Mouse (Mus musculus) intestine, postnatal 0 days (tissue): ENCODE measurements around the gene Hcrt. TPM values are rescaled to one million over a fixed set of nuclear protein-coding genes. Genes with fewer than 3 reads are reported as not detected.
A peak's percentile ranks its signal among the peaks of the same experiment; 100 is the strongest.

Source experiments
- ATAC-seq: fragments of 200-750 bp; cut with Nextera tagmentation; 2 replicates; pipeline ENCODE4 v1.8.0; 2017; ENCODE audit warnings: mild to moderate bottlenecking, moderate TSS enrichment, moderate library complexity
- H3K27ac ChIP-seq: fragments of 300-500 bp; sonication (generic); 2 replicates; pipeline ENCODE4 v1.5.1; 2014; ENCODE audit warnings: mild to moderate bottlenecking, low read depth, low read length, moderate library complexity
- H3K27me3 ChIP-seq: fragments of 300-500 bp; sonication (generic); replicated peaks from 2 replicates; pipeline ENCODE4 v1.6.1; 2014; ENCODE audit warnings: low read length, mixed read lengths; ENCODE audit not compliant: control insufficient read depth, insufficient read depth
- H3K36me3 ChIP-seq: fragments of 300-500 bp; sonication (generic); 2 replicates; pipeline ENCODE4 v1.6.1; 2014; ENCODE audit warnings: mild to moderate bottlenecking, moderate library complexity; ENCODE audit not compliant: control insufficient read depth, insufficient read depth
- H3K4me1 ChIP-seq: fragments of 300-500 bp; sonication (generic); replicated peaks from 2 replicates; pipeline ENCODE4 v1.6.1; 2014; ENCODE audit warnings: antibody characterized with exemption, low read length, mixed read lengths; ENCODE audit not compliant: control insufficient read depth, insufficient read depth
- H3K4me2 ChIP-seq: fragments of 300-500 bp; sonication (generic); replicated peaks from 2 replicates; pipeline ENCODE4 v1.6.1; 2014; ENCODE audit warnings: low read depth, mild to moderate bottlenecking, moderate library complexity
- H3K4me3 ChIP-seq: fragments of 300-500 bp; sonication (generic); 2 replicates; pipeline ENCODE4 v1.5.1; 2014; ENCODE audit warnings: low read depth, low read length
- H3K9ac ChIP-seq: fragments of 300-500 bp; sonication (generic); 2 replicates; pipeline ENCODE4 v1.6.1; 2014; ENCODE audit warnings: mild to moderate bottlenecking, low read depth, low read length
- H3K9me3 ChIP-seq: fragments of 300-500 bp; sonication (generic); 2 replicates; pipeline ENCODE4 v1.6.1; 2016; ENCODE audit warnings: mixed run types; ENCODE audit not compliant: control insufficient read depth
- CTCF ChIP-seq: sonication (generic); IDR thresholded peaks from 2 replicates; pipeline ENCODE4 v1.5.1; 2016; ENCODE audit warnings: low read depth, mild to moderate bottlenecking, control low read depth, antibody characterized with exemption, moderate library complexity
- WGBS: fragments of 180-500 bp; shearing (Covaris S2); extraction: QIAGEN DNeasy Blood & Tissue Kit; methylation state at CpG from one replicate; pipeline ENCODE4 v1.1.7; 2014; 5-methylcytosine and 5-hydroxymethylcytosine counted together
- polyA plus RNA-seq: library from polyadenylated mRNA; unstranded; fragments of >200 nt; fragmentation: Nextera tagmentation; extraction: Ambion mirVana; gene quantifications from 2 replicates; pipeline ENCODE4 v1.2.1, GENCODE M21; 2015

Hcrt gene
- polyA plus RNA-seq, 1 experiment from 2014 or later, result not detected

DNA sequence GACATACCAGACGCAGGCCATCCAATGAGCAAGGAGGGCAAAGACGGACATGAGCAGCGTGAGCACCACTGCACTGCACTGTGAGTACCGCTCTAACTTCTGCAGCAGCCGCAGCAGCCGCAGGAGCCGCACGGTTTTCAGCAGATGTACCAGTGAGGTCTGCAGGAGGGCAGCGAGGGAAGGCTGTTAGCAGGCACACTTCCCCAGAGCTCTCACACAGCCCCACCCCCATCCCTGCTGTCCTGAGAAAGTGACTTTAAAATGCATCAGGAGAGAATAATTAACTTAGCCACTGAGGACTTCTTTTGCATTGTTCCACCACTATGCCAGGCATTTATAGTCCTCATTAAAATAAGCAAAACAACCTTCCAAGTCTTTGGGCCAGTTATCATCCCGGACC, 10.4 kb downstream of the Hcrt start:
- no peaks in the 10 kb centered on the region for H3K36me3 ChIP-seq
- no peak for TF ChIP-seq CTCF
- no peaks in the 10 kb centered on the region for H3K4me1 ChIP-seq
- peaks cover 20% of the 10 kb centered on the region; the same call in 1 of the 2 replicates for H3K27me3 ChIP-seq
- no peak overlapping the region for H3K27ac ChIP-seq
- no peak overlapping the region for H3K4me3 ChIP-seq
- H3K4me2 ChIP-seq, result no peak overlapping the region
- no peak overlapping the region for H3K9ac ChIP-seq
- ATAC-seq, result no peak
- 30% methylated on average over 10 of the region's 10 CpGs for WGBS
- H3K9me3 ChIP-seq, result no peaks in the 10 kb centered on the region

GRCm38 (mm10) chr11:100750127-100750526, 12.6 kb downstream of the Hcrt start:
- Histone ChIP-seq H3K27ac (no peak overlapping the region), H3K27me3 (peaks cover 15% of the 10 kb centered on the region; the same call in 1 of the 2 replicates), H3K4me3 (no peak overlapping the region), H3K9me3 (no peaks in the 10 kb centered on the region), H3K36me3 (no peaks in the 10 kb centered on the region), H3K4me2 (no peak overlapping the region), H3K9ac (no peak overlapping the region), H3K4me1 (no peaks in the 10 kb centered on the region)
- WGBS, result 88% methylated on average over 16 of the region's 16 CpGs
- ATAC-seq, result no peak
- no peak for TF ChIP-seq CTCF

DNA sequence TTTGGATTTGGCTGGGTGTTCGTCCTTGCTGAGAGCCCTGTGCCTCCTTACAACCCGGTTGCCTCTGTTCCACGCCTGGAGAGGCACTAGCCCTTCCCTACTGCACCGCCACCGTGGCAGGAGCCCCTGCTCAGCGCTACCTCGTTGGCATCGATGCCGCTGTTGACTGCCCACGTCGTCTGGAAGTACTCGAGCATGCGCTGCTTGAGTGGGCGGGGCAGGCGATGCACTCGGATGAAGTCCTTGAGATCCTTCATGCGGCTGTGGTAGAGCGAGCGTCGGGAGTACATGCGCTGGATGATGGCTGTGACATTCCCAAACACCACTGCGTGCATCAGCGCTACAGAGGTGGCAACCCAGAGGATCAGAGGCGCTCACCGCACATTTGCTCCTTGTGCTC, 13.3 kb downstream of the Hcrt start:
- H3K36me3 ChIP-seq, result no peaks in the 10 kb centered on the region
- H3K27ac ChIP-seq, result no peak overlapping the region
- no peak for ATAC-seq
- H3K9me3 ChIP-seq, result no peaks in the 10 kb centered on the region
- H3K4me2 ChIP-seq, result no peak overlapping the region
- TF ChIP-seq CTCF, result no peak
- H3K4me3 ChIP-seq, result no peak overlapping the region
- peaks cover 15% of the 10 kb centered on the region; the same call in 1 of the 2 replicates for H3K27me3 ChIP-seq
- no peak overlapping the region for H3K9ac ChIP-seq
- H3K4me1 ChIP-seq, result no peaks in the 10 kb centered on the region
- WGBS, result 28% methylated on average over 25 of the region's 25 CpGs

- Histone ChIP-seq H3K27ac (no peak overlapping the region), H3K36me3 (no peaks in the 10 kb centered on the region)
- 44% methylated on average over 4 of the region's 4 CpGs for WGBS
Observed at GRCm38 (mm10) chr11:100748620-100749019, 14.1 kb downstream of the Hcrt start.

GRCm38 (mm10) chr11:100747114-100747513, 15.6 kb downstream of the Hcrt start:
- WGBS, result 65% methylated on average over 5 of the region's 5 CpGs
- Histone ChIP-seq H3K4me2 (no peak overlapping the region), H3K36me3 (no peaks in the 10 kb centered on the region), H3K4me3 (no peak overlapping the region), H3K27ac (no peak overlapping the region), H3K9ac (no peak overlapping the region), H3K27me3 (peaks cover 15% of the 10 kb centered on the region; the same call in 1 of the 2 replicates), H3K4me1 (no peaks in the 10 kb centered on the region), H3K9me3 (no peaks in the 10 kb centered on the region)
- no peak for TF ChIP-seq CTCF
- ATAC-seq, result no peak

More at GRCm38 (mm10) chr11:100748620-100749019, 14.1 kb downstream of the Hcrt start:
- Histone ChIP-seq H3K4me3 (no peak overlapping the region), H3K27me3 (peaks cover 15% of the 10 kb centered on the region; the same call in 1 of the 2 replicates), H3K4me2 (no peak overlapping the region), H3K4me1 (no peaks in the 10 kb centered on the region), H3K9ac (no peak overlapping the region), H3K9me3 (no peaks in the 10 kb centered on the region)
- ATAC-seq, result no peak
- no peak for TF ChIP-seq CTCF

- no peaks in the 10 kb centered on the region for H3K4me1 ChIP-seq
- no peaks in the 10 kb centered on the region for H3K36me3 ChIP-seq
- H3K27ac ChIP-seq, result no peak overlapping the region
- no peak overlapping the region for H3K4me3 ChIP-seq
- TF ChIP-seq CTCF, result no peak
- H3K4me2 ChIP-seq, result no peak overlapping the region
- no peak for ATAC-seq
- no peak overlapping the region for H3K9ac ChIP-seq
- H3K27me3 ChIP-seq, result 0 out of 2 replicates have a peak, but pooled peaks cover 12% of the 10 kb centered on the region
- WGBS, result 80% methylated on average over 10 of the region's 10 CpGs
- no peaks in the 10 kb centered on the region for H3K9me3 ChIP-seq
Observed at GRCm38 (mm10) chr11:100746546-100746945, 16.2 kb downstream of the Hcrt start.

DNA sequence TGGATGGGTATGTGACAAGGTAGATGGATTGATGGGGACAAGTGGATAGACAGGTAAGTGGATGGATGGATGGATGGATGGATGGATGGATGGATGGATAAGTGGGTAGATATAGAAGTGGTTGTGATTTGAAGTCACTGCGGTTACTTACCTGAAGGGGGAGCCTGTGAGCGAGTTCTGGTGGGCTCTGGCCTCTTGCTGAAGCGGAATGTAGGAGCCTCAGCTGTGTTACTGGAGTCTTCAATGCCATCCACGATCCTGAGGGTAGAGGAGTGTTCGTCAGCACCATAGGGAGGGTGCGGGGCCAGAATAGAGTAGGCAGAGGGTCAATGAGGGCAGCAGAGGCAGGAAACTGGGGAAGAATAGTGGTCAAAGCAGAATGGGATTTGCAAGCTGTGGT, 17.6 kb downstream of the Hcrt start:
- no peak overlapping the region for H3K4me2 ChIP-seq
- H3K4me1 ChIP-seq, result no peaks in the 10 kb centered on the region
- peak; percentile 78 for TF ChIP-seq CTCF
- H3K9ac ChIP-seq, result no peak overlapping the region
- 16% methylated on average over 6 of the region's 6 CpGs for WGBS
- no peak for ATAC-seq
- no peak overlapping the region for H3K27ac ChIP-seq
- H3K36me3 ChIP-seq, result no peaks in the 10 kb centered on the region
- H3K4me3 ChIP-seq, result no peak overlapping the region
- no peaks in the 10 kb centered on the region for H3K9me3 ChIP-seq
- H3K27me3 ChIP-seq, result 0 out of 2 replicates have a peak, but pooled peaks cover 12% of the 10 kb centered on the region
